Mouse (Mus musculus): ENCODE measurements at regions not wholly inside any gene's neighbourhood (a gene's known extent, or its start where the extent isn't known, plus 50 kb on each side); places are given as distances from the start of the nearest gene placed in this dataset.
A peak's percentile ranks its signal among the peaks of the same experiment; 100 is the strongest.
"Not testable (repeated sequence)": the region's sequence is repeated elsewhere in the genome, so short reads cannot be mapped to it uniquely, and the experiment has no call there.

GRCm38 (mm10) chr17:43139916-43140315, 123.6 kb downstream of the Tnfrsf21 start:
- no peak for DNase-seq

- no peak for DNase-seq
Observed at GRCm38 (mm10) chr17:43141740-43142139, 125.4 kb downstream of the Tnfrsf21 start.

DNA sequence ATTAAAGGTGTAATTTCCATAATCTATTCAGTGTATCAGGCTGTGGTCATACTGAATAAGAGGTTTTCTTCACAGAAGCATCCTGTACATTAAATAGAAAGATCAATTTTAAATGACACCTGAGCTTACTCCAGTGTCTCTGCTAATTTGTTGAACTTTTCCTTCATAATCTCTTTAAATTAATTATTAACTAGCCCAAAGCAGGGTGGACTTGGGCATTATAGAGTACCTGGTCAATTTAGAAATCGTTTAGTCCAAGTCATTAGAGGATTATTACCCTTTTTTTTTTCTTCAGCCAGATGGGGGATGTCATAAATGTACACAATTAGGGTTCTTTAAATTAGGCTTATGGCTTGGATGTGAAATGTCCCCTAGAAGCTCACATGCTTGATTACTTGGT, 124.4 kb upstream of the Adgrf1 start:
- DNase-seq = no peak

DNA sequence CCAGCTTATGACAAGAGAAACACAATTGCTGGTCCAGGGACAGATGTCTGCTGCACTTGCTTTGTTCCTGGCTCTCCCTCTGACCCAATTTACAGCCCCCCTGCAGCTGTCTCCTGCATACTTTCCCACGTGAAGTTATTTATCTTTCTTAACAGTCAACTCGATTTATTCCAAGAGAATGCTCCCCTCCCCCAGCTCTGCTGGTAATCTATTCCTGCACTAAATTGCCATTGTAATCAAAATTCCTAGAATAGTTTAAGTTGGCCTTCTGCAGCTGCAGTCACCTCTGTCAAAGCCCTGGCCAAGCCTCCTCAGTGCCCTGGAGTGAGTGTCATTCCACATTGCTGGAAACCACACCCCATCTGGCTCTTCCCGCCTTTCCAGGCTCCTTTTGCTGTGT, 122.2 kb upstream of the Adgrf1 start:
- DNase-seq = no peak

- DNase-seq = no peak
Observed at GRCm38 (mm10) chr17:43152620-43153019, 117.5 kb upstream of the Adgrf1 start.

DNA sequence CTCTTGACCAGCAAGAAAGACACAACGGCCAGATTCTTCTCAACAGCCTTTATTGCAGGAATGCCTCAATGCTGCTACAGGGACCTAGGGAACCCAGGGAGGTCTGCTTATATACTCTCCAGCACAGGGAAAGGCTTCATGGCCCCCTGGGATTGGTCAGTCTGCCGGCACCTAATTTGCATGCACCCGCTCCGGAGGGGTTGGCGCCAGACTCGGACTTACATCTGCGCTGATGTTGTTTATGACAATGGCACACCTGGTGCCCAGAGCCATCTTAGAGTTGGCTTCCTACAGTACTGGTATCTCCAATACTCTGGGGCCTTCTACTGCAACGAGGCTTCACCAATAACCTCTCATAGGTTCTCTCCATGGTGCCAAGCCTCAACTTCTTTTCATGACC, 114.9 kb upstream of the Adgrf1 start:
- DNase-seq = not testable (repeated sequence)

DNA sequence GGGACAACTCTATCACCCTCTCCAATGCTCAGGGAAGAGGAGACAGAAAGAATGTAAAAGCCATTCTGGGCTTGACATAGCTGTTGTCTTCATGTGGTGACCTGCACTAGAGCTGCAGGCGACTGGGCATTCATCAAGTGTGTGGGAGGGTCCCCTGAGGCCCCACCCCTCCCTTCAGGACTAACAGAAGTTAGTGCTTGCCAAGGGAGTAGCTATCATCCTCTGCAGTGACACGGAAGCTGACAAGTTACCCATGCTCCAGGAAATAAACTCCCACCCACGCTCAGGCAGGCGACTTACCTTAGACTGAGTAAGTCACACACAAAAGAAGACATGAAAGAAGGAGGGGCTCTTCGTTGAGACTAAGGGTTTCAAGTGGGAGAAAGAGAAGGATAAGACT, 114.0 kb upstream of the Adgrf1 start:
- no peak for DNase-seq

GRCm38 (mm10) chr17:43157781-43158501, 112.2 kb upstream of the Adgrf1 start:
- DNase-seq = peak; percentile 18

- DNase-seq = no peak
Observed at GRCm38 (mm10) chr17:43158741-43159140, 111.4 kb upstream of the Adgrf1 start.

GRCm38 (mm10) chr17:43161306-43161705, 108.8 kb upstream of the Adgrf1 start:
- not testable (repeated sequence) for DNase-seq

DNA sequence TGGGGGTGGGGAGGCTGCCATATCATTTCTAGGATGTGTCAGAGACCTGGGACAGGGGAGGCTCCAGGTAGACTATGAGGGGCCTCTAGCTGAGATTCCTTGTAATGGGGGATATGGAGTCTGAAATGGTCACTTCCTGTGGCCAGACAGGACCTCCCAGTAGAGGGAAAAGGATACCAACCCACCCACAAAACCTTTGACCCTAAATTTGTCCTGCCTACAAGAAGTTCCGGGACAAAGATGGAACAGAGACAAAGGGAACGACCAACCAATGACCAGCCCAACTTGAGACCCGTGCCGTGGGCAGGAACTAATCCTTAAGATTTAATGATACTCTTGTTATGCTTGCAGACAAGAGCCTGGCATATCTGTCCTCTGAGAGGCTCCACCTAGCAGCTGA, 107.0 kb upstream of the Adgrf1 start:
- DNase-seq = no peak

- no peak for DNase-seq
Observed at GRCm38 (mm10) chr17:43166091-43166490, 104.0 kb upstream of the Adgrf1 start.

DNA sequence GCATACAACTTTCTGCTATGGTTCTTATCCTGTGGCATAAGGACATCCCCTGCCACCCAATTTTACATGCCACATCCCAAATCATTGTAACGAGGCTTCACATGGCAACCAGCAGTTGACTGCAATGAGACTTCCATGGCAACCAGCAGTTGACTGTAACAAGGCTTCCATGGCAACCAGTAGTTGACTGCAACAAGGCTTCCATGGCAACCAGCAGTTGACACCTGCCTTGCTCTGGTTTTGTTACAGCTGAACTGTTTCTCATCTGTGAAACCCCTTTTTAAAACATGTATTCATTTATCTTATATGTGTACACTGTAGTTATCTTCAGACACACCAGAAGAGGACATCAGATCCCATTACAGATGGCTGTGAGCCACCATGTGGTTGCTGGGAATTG, 100.7 kb upstream of the Adgrf1 start:
- DNase-seq = no peak

DNA sequence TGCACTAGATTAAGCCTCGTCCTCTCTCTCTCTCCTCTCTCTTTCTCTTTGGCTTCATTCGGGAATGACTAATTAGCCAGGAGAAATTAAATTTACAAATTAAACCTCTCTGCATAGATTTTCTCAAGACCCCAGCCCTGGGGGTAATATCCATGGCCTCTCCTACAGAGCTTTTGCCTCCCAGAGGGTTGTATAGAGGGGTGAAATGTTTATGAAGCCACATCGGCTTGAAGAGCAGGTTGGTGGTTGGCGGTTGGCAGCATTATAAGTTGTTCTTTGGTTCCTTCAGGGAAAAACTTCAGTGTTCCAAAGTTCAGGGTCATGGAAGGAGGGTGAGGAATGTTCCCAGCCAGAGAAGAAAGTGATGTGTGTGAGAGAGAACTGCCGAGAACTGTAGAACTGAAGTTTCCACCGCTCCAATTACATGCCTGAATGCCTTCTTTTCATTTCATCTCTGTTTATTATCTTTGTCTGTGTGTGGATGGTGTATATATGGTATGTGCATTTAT, 97.4 kb upstream of the Adgrf1 start:
- DNase-seq = no peak

GRCm38 (mm10) chr17:43174860-43175259, 95.3 kb upstream of the Adgrf1 start:
- no peak for DNase-seq

DNA sequence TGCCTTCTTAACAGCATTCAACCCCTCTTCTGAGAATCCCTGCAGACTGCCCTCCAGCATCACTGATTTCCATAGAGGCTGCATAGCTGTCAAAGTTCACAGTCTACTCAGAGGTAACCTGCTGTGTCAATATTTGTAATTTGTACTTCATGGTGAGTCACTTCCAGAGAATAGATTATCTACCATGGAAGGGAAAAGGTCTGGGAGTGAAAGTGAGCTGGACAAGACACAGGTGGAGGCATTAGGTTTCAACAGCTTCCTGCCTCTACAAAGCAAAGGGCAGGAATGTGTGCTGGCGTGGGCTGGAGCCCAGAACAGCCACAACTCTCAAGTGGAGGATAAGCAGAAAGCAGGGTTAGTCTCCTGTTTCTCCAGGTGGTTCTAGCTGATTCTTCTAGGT, 92.9 kb upstream of the Adgrf1 start:
- no peak for DNase-seq

- DNase-seq = no peak
Observed at GRCm38 (mm10) chr17:43190016-43190415, 80.1 kb upstream of the Adgrf1 start.

DNA sequence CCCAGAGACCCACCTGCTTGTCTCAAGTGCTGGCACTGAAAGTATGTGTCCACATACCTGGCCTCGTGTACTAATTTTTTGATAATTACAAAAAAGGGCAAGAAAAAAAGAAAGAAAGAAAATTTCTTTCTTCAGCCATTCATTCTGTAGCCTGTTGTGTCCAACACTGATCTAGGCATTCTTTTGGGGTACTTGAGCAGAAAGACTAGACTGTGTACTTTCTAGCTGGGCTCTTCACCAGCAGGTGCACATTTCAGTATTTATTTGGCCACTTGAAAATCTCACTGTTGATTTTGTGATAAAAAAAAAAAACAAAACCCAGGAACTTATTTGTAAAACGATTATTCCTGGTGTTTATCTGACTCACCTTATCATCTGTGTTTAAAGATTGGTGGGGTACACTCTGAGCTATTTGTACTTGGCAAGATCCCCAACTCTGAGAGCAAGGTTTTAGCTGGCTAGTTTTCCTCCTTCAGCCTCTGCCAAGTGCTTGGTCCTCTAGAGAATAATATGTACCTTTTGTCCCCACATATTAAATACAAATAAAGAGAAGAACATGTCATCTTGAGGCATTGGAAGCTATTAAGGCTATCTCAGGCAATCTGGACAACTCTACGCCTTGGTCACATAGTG, 79.2 kb upstream of the Adgrf1 start:
- no peak for DNase-seq

- no peak for DNase-seq
Observed at GRCm38 (mm10) chr17:43197232-43197631, 72.9 kb upstream of the Adgrf1 start.

DNA sequence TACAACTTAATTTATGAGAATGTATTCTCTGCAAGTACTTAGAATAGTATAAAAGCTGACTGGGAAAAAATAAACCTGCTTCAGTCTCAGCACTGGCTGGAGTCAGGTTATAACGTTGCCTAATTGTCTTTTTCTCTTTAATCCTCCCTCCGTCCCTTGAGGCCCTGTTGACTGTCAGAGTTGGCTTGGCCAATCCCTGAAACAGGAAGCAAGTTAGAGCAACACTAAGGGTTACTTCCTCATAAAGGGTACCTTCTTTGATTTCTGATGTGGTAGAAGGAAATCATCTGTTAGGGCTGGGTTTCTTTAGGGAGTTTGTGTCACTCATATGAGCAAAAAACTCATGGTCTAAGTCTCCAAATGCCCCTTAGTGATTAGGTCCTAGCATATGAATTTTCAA, 69.3 kb upstream of the Adgrf1 start:
- no peak for DNase-seq

DNA sequence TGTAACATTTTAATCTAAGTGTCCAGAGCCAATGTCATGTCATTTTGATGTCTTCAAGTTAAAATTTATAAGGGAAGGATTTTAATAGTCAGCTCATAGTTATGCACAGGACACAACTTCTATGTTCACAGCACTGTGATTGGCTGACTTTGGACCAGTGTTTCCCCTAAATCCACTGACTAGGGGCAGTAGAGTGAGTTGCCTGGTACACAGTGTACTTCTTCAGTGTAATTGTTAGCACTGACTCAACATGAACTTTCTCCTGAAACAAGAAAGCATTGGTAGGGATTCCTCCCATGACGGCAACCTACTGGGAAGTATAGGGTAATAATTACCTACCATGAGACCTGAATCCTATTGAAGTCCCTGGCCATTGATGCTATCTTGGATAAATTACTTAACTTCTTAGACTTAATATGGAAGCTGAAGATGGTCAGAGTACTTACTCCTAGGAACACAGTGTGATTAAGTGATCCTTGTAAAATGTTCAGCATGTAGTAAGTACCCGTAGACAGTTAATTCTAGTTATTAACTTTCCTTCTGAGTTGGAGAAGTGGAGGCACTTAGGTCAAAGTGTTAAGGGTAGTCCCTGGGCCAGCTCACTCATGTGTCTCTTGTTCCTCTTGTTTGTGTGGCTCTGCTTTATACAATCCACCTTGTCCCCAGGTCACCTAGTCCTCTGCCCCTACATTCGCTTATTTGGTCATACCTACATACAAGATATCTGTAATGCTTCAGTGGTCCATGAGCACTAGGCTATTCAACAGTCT, 63.2 kb upstream of the Adgrf1 start:
- no peak for DNase-seq

DNA sequence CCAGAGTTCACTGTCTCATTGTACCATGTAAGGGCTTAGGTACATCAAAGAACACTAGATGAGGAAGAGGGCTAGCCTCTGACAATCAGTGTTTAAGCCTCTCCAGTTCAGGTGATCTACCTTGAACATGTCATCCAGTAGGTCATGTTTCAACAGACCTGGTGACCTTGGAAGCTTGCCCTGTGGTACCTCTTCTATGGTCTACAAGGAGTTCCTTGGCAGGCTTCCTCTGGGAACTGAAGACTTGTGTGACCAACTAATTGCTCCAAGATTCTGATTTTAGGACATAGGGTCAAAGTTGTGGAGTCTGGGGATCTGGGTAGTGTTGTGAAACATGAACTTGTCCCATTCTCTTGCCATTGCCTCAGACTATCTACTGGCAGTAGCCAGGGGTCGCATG, 60.4 kb upstream of the Adgrf1 start:
- no peak for DNase-seq

- no peak for DNase-seq
Observed at GRCm38 (mm10) chr17:43214038-43214437, 56.1 kb upstream of the Adgrf1 start.

DNA sequence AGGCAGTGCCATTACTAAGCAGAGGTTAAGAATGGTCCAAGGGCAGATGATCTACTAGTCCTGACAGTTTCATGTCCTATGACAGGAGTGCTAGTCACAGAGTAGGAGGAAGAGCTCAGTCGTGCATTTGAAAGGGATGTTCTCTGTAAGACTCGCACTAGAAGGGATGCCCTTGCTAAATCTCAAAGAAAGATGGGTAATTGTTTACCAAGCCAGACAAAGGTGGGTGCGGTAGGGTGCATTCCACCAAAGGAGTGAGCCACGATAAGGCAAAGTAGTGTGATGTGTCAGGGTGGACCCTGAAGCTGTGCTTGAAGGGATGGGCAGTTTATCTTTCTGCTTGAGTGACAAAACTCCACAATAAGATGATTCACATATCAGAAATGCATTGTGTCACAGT, 50.5 kb upstream of the Adgrf1 start:
- no peak for DNase-seq
